Mouse (Mus musculus): ENCODE results near the gene Taf6.

- TF ChIP-seq CTCF (IDR thresholded peaks at IDR 0.05; ENCODE audit: low read depth, low read length) (no peak), POLR2A (IDR thresholded peaks at IDR 0.05; ENCODE audit: insufficient read depth, low read length) (no peak)
Measured at GRCm38 (mm10) chr5:138160224-138160762, 27.0 kb downstream of the Taf6 start.
